Mouse (Mus musculus) lung, embryonic 16.5 days (tissue): ENCODE results near the gene Atf6. TPM values are rescaled to one million over a fixed set of nuclear protein-coding genes. Genes with fewer than 3 reads are reported as not detected.
A peak's percentile ranks its signal among the peaks of the same experiment; 100 is the strongest.

ENCODE experiments used
- ATAC-seq: fragments of 200-750 bp; cut with Nextera tagmentation; 2 replicates; pipeline ENCODE4 v1.8.0; 2017; ENCODE audit warnings: low read depth, mild to moderate bottlenecking, moderate library complexity
- H3K27ac ChIP-seq: fragments of 300-500 bp; sonication (generic); 2 replicates; pipeline ENCODE4 v1.5.1; 2014; ENCODE audit warnings: mild to moderate bottlenecking, control low read depth, low read length
- H3K27me3 ChIP-seq: fragments of 300-500 bp; sonication (generic); 2 replicates; pipeline ENCODE4 v1.6.1; 2014; ENCODE audit warnings: low read depth, low read length, mixed read lengths; ENCODE audit not compliant: control insufficient read depth, insufficient read depth
- H3K36me3 ChIP-seq: fragments of 300-500 bp; sonication (generic); 2 replicates; pipeline ENCODE4 v1.6.1; 2014; ENCODE audit warnings: low read length; ENCODE audit not compliant: control insufficient read depth, insufficient read depth
- H3K4me1 ChIP-seq: fragments of 300-500 bp; sonication (generic); replicated peaks from 2 replicates; pipeline ENCODE4 v1.6.1; 2014; ENCODE audit warnings: low read length, mixed read lengths; ENCODE audit not compliant: control insufficient read depth, insufficient read depth
- H3K4me2 ChIP-seq: fragments of 300-500 bp; sonication (generic); 2 replicates; pipeline ENCODE4 v1.6.1; 2014; ENCODE audit warnings: low read depth, low read length, control low read depth
- H3K4me3 ChIP-seq: fragments of 300-500 bp; sonication (generic); 2 replicates; pipeline ENCODE4 v1.5.1; 2014; ENCODE audit warnings: mild to moderate bottlenecking, low read length, control low read depth
- H3K9ac ChIP-seq: fragments of 300-500 bp; sonication (generic); 2 replicates; pipeline ENCODE4 v1.6.1; 2014; ENCODE audit warnings: low read length, control low read depth
- H3K9me3 ChIP-seq: fragments of 300-500 bp; sonication (generic); 2 replicates; pipeline ENCODE4 v1.6.1; 2016; ENCODE audit warnings: low read length; ENCODE audit not compliant: control insufficient read depth
- WGBS: fragments of 180-500 bp; shearing (Covaris S2); extraction: QIAGEN DNeasy Blood & Tissue Kit; methylation state at CpG from one replicate; pipeline ENCODE4 v1.1.7; 2014; 5-methylcytosine and 5-hydroxymethylcytosine counted together
- polyA plus RNA-seq: library from polyadenylated mRNA; unstranded; fragments of >200 nt; fragmentation: Nextera tagmentation; extraction: Ambion mirVana; gene quantifications from 2 replicates; pipeline ENCODE4 v1.2.1, GENCODE M21; 2015

The Atf6 gene
- polyA plus RNA-seq, 1 experiment from 2014 or later = 11.1 TPM

DNA sequence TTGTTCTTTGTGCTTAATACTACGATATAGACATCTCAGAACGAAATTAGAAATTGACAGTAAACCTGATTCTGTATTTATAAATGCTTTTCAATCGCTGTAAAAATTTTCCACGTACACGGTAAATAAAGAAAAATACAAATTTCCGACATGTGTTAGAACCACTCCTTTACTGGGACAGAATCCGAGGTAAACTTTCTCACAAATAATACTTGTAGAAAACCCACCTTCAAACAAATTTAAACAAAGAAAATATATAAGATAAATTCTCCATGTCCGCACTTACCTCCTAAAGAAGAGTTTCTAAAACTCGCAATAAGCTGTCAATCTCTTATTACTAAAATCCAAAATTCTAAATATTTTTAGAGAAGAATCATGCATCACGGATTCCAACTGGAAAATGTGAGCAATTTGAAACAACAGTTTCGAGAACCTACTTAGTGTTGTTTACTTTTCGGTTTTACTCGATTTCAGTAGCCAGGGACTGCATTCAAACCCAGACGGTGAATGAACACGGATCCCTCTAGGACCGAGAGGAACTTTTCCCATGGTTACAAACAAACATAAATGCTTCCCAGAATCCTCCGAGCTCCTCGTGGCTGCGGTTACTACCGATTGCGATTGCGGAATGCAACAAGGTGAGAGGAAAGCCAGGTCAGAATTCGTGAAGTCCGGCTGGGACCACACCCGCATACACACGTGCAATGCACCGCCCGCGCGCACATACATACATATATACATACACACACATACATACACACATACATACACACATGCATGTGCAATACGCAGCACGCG is 735 bp upstream of the Atf6 start:
- Histone ChIP-seq H3K9ac (peak overlapping the region; percentile 90), H3K27ac (peak overlapping the region; percentile 74; the same call in 1 of the 2 replicates), H3K27me3 (no peaks in the 10 kb centered on the region), H3K4me2 (peak overlapping the region; percentile 80), H3K4me3 (peak overlapping the region; percentile 92), H3K9me3 (no peaks in the 10 kb centered on the region), H3K4me1 (peaks cover 7% of the 10 kb centered on the region; the same call in 1 of the 2 replicates), H3K36me3 (peaks cover 4% of the 10 kb centered on the region; the same call in 1 of the 2 replicates)
- WGBS = under 1% methylated on average over 33 of the region's 33 CpGs
- peak; percentile 89 for ATAC-seq

DNA sequence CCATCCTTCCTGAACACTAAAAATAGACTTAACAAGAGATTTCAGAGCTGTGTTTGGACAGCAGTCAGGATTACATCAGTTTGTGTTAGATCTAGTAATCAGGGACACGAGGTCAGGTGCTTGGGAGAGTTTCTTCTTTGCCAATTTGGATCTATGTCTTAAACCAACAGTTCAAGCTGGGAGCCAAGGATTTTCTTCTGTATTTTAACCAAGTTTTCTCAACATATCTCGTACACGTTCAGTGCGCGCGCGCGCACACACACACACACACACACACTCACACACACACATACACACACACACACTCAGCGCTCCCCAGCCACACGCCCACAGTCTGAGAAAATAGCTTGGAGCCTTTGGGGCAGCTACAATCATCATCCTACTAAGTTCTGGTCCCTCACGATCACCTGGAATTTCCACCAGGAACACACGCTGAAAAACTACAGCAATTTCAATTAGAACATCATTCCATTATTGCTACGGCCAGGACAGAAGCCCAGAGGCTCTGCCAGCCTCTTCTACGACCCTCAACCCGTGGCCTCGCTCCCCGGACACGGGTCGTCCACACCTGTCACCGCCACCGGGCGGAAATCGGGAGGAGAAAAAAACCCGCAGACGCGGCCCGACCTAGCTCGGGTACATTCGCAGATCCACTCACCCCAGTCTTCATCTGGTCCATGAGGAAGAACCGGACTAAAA is 430 bp downstream of the Atf6 start:
- Histone ChIP-seq H3K4me3 (peak overlapping the region; percentile 92), H3K9ac (peak overlapping the region; percentile 90), H3K4me1 (peaks cover 8% of the 10 kb centered on the region; the same call in 1 of the 2 replicates), H3K27ac (peak overlapping the region; percentile 74), H3K9me3 (no peaks in the 10 kb centered on the region), H3K4me2 (peak overlapping the region; percentile 80), H3K27me3 (no peaks in the 10 kb centered on the region), H3K36me3 (0 out of 2 replicates have a peak, but pooled peaks cover 2% of the 10 kb centered on the region)
- WGBS = 2% methylated on average over 29 of the region's 30 CpGs
- ATAC-seq = peak; percentile 50

DNA sequence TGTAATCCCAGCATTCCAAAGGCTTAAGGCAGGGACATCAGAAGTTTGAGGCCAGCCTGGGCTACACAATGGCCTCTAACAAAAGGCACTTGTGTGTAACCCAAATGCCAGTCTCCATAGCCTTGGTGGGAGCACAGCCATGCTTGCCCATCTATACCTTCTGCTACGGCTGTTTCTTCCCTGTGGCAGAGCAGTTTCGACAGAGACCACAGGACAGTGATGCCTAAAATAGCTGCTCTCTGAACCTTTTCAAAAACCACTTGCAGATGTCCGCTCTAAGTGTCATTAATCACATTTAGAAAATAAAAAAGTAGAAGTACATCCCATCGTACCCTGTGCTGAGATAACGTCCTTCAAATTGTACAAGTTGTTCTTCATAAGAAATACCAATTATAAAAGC is 2.2 kb downstream of the Atf6 start:
- Histone ChIP-seq H3K4me1 (peaks cover 10% of the 10 kb centered on the region; the same call in 1 of the 2 replicates), H3K27me3 (no peaks in the 10 kb centered on the region), H3K4me2 (no peak overlapping the region), H3K9ac (no peak overlapping the region), H3K27ac (no peak overlapping the region), H3K36me3 (no peaks in the 10 kb centered on the region), H3K9me3 (no peaks in the 10 kb centered on the region), H3K4me3 (no peak overlapping the region)
- WGBS = 77% methylated on average over 5 of the region's 5 CpGs
- ATAC-seq = no peak

DNA sequence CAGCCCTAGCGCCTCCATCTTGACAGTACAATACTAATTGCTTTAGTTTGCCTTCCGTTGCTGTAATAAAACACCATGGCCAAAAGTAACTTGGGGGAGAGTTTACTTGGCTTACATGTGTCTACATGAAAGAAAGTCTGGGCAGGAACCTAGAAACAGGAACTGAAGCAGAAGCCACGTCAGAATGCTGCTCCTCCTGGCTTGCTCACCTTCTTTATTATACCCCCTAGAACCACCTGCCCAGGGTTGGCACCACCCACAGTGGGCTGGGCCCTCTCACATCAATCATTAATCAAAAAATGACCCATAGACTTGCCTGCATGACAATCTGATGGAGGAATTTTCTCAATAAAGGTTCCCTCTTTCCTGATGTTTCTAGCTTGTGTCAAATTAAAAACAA is 2.8 kb downstream of the Atf6 start:
- Histone ChIP-seq H3K36me3 (no peaks in the 10 kb centered on the region), H3K4me3 (no peak overlapping the region), H3K27me3 (no peaks in the 10 kb centered on the region), H3K27ac (no peak overlapping the region), H3K9ac (no peak overlapping the region), H3K4me2 (no peak overlapping the region), H3K4me1 (peaks cover 10% of the 10 kb centered on the region; the same call in 1 of the 2 replicates), H3K9me3 (no peaks in the 10 kb centered on the region)
- no peak for ATAC-seq
- WGBS = 64% methylated on average over 3 of the region's 3 CpGs

DNA sequence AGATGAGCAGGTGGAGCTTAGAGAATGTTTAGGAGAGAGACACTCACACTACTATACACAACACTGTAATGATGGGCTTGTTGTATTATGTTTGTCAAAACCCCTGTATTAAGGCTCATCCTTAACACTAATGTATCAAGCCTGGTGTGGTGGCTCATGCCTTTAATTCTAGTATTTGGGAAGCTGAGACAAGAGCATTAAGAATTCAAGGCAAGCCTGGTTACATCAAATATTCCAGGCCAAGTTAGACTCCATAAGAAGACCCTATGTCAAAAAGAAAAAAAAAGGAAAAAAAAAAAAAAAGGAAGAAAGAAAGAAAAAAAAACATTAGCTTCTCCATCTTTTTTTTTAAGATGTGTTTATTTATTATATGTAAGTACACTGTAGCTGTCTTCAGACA is 3.3 kb downstream of the Atf6 start:
- Histone ChIP-seq H3K36me3 (no peaks in the 10 kb centered on the region), H3K27ac (no peak overlapping the region), H3K4me3 (no peak overlapping the region), H3K9ac (no peak overlapping the region), H3K4me2 (no peak overlapping the region), H3K4me1 (peaks cover 7% of the 10 kb centered on the region; the same call in 1 of the 2 replicates), H3K9me3 (no peaks in the 10 kb centered on the region), H3K27me3 (no peaks in the 10 kb centered on the region)
- ATAC-seq = no peak

DNA sequence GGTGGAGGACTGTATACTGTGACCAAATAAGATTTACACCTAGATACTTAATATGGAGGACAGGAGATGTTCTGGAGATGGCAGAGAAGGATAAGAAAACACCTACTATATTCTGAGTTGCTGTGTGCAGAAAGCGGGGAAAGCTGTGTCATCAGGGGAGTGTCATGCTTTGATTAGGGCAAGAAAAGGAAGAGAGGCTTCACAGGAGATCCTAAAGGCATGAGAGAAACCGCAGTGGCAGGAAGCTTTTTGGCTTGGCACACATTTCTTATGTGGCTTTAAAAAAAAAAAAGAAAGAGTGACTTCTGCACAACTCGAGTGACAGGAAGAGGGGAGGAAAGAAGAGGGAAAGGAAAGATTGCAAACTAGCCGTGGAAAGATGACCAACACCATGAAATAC is 4.5 kb downstream of the Atf6 start:
- ATAC-seq = no peak
- WGBS = 50% methylated on average over 4 of the region's 4 CpGs
- H3K36me3 ChIP-seq = no peaks in the 10 kb centered on the region

DNA sequence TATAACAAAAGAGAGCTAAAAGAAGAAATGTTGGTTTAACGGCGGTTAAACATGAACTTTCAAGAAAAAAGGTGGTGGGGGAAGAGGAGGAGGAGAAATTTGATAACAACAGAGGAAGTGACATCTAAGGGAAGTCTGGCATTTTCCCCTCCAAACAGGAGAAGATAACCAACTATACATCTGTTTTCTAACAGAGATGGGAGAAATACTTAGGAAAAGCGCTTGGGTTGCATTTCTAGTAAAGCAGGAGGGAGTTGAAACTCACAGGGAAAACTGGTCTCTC is 5.2 kb downstream of the Atf6 start:
- no peaks in the 10 kb centered on the region for H3K36me3 ChIP-seq
- H3K27ac ChIP-seq = no peak overlapping the region
- H3K9ac ChIP-seq = no peak overlapping the region
- no peak overlapping the region for H3K4me2 ChIP-seq
- WGBS = 42% methylated on average over 3 of the region's 3 CpGs
- peaks cover 6% of the 10 kb centered on the region; the same call in 1 of the 2 replicates for H3K4me1 ChIP-seq
- no peaks in the 10 kb centered on the region for H3K9me3 ChIP-seq
- ATAC-seq = no peak
- H3K27me3 ChIP-seq = no peaks in the 10 kb centered on the region
- H3K4me3 ChIP-seq = no peak overlapping the region

More for the DNA sequence above, 4.5 kb downstream of the Atf6 start:
- Histone ChIP-seq H3K4me3 (no peak overlapping the region), H3K4me1 (peaks cover 6% of the 10 kb centered on the region; the same call in 1 of the 2 replicates), H3K27me3 (no peaks in the 10 kb centered on the region), H3K27ac (no peak overlapping the region), H3K9ac (no peak overlapping the region), H3K4me2 (no peak overlapping the region), H3K9me3 (no peaks in the 10 kb centered on the region)

DNA sequence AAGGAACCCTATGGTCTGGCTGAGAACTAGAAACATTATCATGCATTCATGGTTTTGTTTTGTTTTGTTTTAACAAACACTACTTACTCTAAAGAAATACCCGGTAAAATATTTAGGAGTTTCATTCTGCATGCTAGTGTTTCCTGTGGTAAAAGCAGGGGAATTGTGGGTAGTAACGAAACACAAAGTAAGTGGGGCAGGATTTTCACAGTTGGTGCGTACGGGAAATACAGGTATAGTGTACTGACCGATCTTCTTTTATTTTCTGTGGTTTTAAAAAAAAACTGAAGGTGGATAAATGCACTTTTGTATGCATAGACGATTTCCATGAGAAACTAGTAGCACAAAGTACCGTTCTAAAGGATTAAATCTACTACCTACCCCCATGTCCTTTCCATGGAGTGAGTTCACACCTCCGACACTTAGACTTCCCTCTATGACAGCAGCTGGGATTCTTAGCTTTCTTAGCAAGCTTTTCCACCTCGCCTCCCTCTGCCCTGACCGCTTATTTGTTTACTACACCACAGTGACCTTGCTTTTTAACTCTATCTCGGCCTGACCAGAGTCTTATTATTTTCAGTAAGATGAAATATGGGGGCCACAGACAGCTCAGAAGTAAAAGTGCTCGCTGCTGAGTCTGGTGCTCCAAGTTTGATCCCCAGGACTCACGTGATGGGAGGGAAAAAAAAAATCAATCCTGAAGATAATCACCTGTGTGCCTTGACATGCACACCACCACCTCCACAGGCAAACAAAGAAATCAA is 5.7 kb downstream of the Atf6 start:
- no peak overlapping the region for H3K27ac ChIP-seq
- no peak overlapping the region for H3K4me3 ChIP-seq
- no peak for ATAC-seq
- no peaks in the 10 kb centered on the region for H3K36me3 ChIP-seq
- H3K9me3 ChIP-seq = no peaks in the 10 kb centered on the region
- no peak overlapping the region for H3K4me2 ChIP-seq
- H3K27me3 ChIP-seq = no peaks in the 10 kb centered on the region
- 57% methylated on average over 13 of the region's 13 CpGs for WGBS
- H3K4me1 ChIP-seq = peaks cover 5% of the 10 kb centered on the region; the same call in 1 of the 2 replicates
- no peak overlapping the region for H3K9ac ChIP-seq

DNA sequence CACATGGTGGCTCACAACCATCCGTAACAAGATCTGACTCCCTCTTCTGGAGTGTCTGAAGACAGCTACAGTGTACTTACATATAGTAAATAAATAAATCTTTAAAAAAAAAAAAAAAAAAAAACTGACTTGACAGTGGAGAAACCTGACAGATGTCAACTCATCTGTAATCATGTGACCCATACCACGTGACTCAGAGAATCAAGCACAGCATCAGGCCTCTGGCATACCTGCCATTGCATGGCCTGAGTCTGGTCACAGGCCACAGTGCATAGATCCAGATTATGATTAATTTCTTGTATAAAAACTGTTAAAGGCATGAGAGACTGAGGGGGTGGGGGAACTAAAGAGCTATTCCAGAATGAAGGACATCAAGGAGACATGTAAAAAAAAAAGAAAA is 8.7 kb downstream of the Atf6 start:
- no peak for ATAC-seq
- H3K4me2 ChIP-seq = no peak overlapping the region
- peaks cover 5% of the 10 kb centered on the region; the same call in 1 of the 2 replicates for H3K4me1 ChIP-seq
- no peaks in the 10 kb centered on the region for H3K27me3 ChIP-seq
- WGBS = 57% methylated on average over 2 of the region's 2 CpGs
- no peak overlapping the region for H3K9ac ChIP-seq
- H3K9me3 ChIP-seq = no peaks in the 10 kb centered on the region
- H3K36me3 ChIP-seq = no peaks in the 10 kb centered on the region
- H3K4me3 ChIP-seq = no peak overlapping the region
- no peak overlapping the region for H3K27ac ChIP-seq
